Mouse (Mus musculus): ENCODE results near the gene Cth.
A peak's percentile ranks its signal among the peaks of the same experiment; 100 is the strongest.
"Not testable (repeated sequence)": the region's sequence is repeated elsewhere in the genome, so short reads cannot be mapped to it uniquely, and the experiment has no call there.

Cth gene

DNA sequence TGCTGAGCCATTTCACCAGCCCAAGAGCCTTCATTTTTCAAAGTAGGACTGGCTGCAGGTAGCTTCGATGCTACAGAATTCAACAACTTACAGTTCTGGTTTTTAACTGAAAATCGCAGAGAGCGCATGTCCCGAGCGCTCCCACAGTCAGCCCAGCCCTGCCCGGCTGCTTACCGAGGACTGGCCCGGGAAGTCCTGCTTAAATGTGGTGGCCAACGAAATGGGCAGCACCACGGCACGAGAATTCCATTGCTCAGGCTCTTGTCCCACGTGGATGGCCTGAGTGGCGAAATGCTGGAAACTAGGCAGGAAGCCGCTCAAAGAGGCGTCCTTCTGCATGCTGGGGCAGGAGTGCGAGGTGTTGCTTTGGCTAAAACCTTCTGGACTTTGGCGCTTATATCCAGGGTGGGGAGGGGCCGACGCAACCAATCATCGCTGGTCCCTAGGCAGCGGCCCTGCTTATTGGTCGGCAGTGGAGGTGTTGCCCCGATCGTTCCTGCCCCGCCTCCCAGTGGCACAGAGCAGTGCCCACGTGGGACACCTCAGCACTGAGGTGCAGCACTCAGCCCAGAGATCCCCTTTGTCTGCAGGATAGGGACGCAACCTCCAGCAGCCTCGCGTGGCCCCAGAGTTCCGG lies at the start of gene Cth:
Gene Cth, minus strand, starts transcription at position 386 of the 637 bp plus-strand sequence.
- DNase-seq (ENCODE audit: low read depth in 2 of 2, low spot score in 2 of 2) = no peak

DNA sequence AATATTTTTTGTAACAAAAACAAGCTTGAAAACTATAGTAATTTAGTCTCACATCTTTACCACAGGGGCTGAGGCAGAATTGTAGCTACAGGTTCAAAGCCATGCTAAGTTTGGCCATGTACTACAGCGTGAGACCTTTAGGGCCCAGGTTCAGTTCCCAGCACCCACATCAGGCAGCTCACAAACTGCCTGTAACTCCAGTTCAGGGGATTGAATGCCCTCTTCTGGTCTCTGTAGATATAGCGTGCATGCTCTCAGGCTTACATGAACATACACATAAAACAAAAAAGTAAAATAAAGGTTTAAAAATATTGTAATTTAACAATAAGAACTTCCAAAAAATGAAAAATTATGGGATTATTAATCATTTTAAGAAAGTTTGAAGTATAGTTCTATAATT lies 48.4 kb upstream of the Cth start:
- no peak for DNase-seq (ENCODE audit: low read depth in 2 of 2, low spot score in 2 of 2)

DNA sequence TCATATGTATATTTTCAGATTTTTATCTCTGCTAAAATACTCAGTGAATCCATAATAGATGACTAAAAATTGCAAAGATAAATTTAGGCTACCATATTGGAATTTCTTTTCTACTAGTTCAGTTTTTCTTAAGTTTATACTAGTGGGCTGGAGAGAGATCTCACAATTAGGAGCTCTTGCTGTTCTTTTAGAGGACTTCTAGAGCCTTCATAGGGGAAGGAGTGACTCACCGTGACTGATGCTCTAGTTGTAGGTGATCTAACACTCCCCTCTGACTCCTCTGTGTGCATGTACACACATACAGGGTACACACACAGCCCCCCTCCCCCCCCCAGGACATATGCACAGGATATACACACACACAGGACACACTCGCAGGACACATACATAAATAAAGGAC lies 46.3 kb upstream of the Cth start:
- no peak for DNase-seq (ENCODE audit: low read depth in 2 of 2, low spot score in 2 of 2)

DNA sequence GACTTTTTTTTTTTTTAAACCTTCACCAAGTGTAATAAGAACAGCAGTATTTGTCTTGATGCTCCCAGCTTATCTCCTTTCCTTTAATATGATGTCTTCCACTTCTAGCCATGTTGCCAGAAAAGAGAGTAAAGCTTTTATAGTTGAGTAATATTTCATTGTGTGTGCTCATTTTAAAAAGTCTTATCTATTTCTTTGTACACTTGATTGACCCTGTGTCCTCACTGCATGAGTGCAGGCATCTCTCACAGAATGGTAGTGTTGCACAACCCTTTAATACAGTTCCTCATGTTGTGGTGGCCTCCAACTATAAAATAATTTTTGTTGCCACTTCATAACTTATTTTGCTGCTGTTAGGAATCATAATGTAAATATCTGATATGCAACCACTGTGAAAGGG lies 32.4 kb upstream of the Cth start:
- no peak for DNase-seq (ENCODE audit: low read depth in 2 of 2, low spot score in 2 of 2)

DNA sequence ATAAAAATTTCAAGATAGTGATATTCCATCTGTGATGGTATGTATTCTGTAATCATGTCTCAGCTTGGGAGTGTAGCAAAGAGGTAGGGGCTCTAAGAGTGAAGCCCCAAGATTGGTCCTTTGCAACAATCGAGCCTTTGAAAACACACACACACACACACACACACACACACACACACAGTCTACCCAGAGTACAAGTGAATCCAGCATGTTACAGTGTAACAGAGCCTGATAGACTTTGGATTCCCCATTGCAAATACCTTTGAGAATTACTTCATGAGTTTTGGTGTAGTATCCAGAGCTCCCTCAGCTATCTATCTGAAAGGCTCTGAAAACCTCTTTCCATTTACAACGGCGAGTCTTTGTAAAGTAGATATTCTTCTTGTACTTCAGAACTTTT lies 31.3 kb upstream of the Cth start:
- DNase-seq (ENCODE audit: low read depth in 2 of 2, low spot score in 2 of 2) = no peak

DNA sequence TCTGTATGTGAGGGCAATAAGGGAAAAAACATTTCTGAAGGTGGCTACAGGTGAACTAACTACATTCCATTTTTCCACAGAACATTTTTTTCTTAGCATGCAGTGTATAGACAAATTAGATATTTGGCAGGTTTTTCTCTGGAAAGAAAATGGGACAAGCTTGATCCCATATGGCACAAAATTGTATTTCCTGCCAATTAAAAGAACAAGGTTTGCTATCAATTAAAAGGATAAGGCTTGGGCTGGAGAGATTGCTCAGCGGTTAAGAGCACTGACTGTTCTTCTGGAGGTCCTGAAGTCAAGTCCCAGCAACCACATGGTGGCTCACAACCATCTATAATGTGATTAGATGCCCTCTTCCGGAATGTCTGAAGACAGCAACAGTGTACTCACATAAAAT lies 30.6 kb upstream of the Cth start:
- DNase-seq (ENCODE audit: low read depth in 2 of 2, low spot score in 2 of 2) = no peak

DNA sequence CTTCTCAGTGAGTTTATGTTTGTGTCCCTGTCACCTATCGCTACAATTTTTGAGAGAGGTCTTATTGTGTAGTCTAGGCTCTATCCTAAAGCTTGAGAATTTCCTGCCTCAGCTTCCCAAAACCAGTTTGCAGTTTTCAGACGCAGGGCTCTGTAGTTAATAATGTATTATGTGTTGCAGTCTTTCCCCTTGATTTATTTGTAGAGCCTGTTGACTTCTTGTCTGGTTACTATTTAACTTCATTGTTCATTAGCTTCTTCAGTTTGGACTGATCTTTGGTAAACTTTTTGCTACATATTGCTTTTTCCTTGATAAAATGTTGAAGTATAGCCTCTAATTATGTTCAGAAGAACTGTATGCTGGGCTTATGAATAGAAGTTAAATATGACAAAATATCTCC lies 27.8 kb upstream of the Cth start:
- no peak for DNase-seq (ENCODE audit: low read depth in 2 of 2, low spot score in 2 of 2)

DNA sequence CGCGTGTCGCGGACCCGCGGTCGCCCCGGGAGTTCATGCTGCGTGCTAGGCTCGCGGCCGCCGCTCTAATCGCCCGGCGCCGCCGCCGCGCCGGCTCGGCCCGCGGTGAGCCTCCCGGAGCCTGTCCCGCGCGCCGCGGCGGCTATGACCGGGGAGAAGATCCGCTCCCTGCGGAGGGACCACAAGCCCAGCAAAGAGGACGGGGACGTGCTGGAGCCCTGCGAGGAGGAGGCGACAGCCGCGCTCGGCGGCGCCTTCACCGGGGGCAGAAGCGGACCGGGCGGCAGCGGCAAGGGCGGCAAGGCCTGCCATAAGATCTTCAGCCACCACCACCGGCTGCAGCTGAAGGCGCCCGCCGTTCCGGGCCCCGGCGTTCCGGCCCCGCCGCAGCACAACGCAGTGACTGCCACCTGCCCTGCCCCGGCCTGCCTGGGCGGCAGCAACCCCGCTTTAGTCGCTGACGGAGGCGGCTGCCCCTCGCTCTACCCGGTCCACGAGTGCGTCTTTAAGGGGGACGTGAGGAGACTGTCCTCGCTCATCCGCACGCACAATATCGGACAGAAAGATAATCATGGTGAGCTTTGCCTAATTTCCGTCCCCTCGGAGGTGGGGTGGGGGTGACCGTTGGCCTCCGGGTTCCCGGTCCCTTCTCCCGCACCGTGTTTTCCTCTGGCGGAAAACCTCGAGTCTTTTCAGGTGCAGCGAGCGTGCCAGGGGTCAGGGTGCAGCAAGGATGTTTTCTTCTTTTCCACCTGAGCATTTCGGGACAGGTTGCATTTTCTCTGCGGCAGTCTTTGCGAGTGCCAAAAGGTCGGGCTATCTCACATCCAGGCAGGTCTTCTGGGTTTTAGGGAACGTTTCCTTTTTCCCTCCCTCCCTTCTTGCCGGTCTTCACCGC lies 22.8 kb upstream of the Cth start:
- DNase-seq (ENCODE audit: low read depth in 2 of 2, low spot score in 2 of 2) = peak in 1 of 2 experiments; percentile 40

DNA sequence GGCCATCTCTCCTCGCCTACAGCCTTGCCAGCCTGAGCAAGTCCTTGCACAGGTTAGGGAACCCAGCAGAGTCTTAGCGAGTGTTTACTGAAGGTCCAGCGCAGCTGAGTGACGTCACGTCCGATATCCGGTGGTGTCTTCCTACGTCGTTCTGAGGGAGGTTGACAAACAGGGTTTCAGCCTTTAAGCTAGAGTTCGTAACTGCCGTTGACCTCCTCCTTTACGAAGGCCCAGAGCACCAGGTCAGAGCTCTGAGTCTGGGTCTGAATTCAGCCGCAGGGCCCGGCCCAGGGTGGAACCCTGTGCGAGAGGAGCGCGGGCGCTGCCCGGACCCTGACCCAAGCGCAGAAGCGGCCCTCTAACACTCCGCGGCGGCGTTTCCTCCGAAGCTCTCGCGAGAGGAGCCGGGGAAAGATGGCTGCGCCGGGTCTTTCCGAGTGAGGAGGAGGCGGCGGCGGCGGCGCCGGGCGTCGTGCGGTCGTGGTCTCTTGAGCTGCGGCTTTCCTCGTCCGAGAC lies 22.0 kb upstream of the Cth start, which contains the start of gene Ankrd13c:
Gene Ankrd13c, plus strand, starts transcription at position 397 of the 516 bp plus-strand sequence.
- DNase-seq (ENCODE audit: low read depth in 2 of 2, low spot score in 2 of 2) = peak; percentile 84 to 90

DNA sequence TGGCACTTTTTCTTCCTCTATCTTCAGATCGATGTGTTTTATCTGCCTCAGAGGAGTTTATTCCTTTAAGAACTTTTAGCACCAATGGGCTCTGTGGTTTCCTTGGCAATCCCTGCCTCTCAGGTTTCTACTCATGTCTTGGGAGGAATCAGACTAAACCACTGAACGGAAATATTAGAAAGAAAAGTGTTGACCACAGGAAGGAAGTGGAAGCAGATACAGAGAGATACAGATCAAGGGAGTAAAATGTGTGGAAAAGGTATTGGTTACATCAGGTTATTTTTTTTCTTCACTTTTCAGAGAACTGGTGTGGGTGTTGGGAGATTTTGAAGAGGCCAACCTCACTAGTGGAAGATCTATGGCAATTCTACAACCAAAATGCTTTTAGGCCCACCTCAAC lies 13.7 kb upstream of the Cth start:
- peak; percentile 13 to 39 for DNase-seq (ENCODE audit: low read depth in 2 of 2, low spot score in 2 of 2)

DNA sequence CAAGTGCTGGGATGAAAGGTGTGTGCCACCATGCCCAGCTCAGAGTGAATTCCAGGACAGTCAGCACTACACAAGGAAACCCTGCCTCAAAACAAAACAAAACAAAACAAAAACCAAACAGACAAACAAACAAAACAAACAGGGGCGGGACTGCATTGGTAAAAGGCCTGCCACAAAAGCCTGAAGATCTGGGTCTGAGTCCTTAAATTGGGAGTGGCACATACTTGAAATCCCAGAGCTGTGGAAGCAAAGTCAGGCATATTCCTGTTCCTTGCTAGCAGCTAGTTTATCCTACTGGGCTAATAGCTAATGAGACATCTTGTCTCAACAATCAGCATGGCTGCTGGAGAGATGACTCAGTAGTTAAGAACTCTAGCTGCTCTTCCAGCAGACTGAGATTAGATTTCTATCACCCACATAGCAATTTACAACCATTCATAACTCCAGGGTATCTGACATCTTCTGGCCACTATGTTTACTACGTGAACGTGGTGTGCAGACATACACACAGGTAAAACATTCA lies 9.5 kb upstream of the Cth start:
- DNase-seq (ENCODE audit: low read depth in 2 of 2, low spot score in 2 of 2) = no peak

DNA sequence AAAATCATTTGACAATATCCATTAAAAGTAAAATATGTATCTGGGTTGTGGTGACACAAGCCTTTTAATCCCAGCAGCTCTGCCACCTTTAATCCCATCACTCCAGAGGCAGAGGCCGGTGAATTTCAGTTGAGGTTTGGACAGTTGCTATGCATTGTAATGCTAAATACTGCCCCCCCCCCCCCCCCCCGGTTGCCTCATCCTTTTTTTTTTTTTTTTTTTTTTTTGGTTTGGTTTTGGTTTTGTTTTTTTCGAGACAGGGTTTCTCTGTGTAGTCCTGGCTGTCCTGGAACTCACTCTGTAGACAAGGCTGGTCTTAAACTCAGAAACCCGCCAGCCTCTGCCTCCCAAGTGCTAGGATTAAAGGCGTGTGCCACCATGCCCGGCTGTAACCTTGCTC lies 8.3 kb upstream of the Cth start:
- DNase-seq (ENCODE audit: low read depth in 2 of 2, low spot score in 2 of 2) = not testable (repeated sequence)

DNA sequence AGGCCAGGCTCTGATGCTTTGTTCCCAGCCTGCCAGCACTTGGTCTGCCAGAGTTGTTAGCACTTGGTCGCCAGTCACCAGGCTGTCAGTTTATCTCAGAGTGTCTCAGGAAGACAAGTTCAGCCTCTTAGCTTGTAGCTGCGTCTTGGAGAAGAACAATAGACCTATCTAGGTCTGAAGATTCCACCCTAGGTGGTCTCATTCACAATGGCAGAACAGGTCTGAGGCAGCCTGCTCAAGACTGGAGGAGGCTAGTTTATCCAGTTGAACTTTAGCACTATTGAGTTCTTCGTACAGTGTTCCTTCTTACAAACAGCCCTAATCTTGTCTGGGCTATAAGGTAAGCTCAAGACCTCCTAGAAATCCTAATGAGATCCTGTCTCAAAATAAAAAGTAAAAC lies 7.2 kb upstream of the Cth start:
- no peak for DNase-seq (ENCODE audit: low read depth in 2 of 2, low spot score in 2 of 2)

DNA sequence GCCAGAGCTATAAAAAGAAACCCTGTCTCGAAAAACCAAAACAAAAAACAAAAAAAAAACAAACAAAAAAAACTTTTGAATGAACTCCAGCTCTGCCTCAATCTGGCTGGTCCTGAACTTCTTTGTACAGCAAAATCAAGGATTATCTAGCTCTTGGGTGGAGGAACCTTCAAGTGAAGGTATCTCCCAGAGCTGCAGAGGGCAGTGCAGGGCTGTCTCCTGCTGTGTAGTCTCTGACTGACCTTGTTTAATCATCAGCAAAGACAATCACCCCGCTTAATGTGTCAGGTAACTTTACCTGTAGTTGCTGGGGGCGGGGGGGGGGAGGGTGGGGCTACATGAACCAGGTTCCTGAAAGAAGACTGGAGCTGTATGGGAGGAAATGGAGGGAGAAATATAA lies 6.7 kb upstream of the Cth start:
- no peak for DNase-seq (ENCODE audit: low read depth in 2 of 2, low spot score in 2 of 2)

DNA sequence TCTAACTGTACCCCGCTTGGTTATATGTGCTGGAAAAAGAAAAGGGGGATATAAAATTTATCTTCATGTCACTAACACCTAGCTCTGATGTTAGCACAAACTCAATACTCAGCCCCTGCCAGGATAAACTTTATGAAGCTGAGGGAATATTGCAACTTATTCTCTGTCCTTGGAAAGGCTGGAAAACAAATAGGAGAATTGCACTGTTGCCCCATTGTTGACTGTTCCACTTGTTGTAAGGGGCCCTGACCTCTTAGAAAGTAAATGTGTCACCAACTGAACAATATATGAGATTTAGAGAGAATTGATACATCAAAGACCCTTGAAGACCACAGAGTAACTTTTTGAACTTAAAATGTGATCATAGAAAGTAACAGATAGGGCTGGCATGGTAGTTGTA lies 4.5 kb upstream of the Cth start:
- no peak for DNase-seq (ENCODE audit: low read depth in 2 of 2, low spot score in 2 of 2)

DNA sequence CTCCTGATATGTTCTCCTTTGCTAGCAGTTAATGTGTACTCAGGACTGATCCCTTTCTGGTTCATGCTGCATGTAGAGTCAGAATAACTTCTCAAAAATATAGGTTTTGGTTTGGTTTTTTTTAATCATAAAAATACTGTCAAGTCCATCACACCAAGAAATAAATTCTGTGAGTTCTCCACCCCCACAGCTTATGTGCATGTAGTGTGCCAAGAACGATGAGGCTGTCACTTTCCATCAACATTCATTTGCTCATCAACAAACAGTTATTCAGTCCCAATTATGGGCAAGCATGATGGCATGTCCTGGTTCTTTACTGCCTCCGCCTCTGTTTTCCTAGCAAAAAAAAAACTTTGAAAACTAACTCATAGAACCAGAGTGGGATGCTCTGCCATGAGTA lies 3.9 kb upstream of the Cth start:
- DNase-seq (ENCODE audit: low read depth in 2 of 2, low spot score in 2 of 2) = no peak

DNA sequence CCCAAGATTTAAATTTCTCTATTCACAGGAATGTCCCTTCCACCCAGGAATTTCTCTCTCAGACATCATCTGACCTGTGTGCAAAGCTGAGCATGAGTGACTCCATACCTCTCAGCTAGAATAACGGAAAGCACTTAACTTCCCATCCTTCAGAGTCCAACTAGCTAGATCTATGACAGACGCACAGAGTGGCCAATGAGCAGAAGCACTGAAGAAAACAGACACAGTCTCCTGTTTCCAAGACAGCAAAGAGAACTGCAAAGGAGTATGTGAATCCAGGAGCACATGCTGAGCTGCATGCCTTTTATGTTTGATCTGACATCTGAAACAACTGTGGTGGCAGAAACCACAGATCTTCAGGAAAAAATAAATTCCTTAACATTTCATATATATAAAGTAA lies 1.9 kb upstream of the Cth start:
- DNase-seq (ENCODE audit: low read depth in 2 of 2, low spot score in 2 of 2) = no peak

DNA sequence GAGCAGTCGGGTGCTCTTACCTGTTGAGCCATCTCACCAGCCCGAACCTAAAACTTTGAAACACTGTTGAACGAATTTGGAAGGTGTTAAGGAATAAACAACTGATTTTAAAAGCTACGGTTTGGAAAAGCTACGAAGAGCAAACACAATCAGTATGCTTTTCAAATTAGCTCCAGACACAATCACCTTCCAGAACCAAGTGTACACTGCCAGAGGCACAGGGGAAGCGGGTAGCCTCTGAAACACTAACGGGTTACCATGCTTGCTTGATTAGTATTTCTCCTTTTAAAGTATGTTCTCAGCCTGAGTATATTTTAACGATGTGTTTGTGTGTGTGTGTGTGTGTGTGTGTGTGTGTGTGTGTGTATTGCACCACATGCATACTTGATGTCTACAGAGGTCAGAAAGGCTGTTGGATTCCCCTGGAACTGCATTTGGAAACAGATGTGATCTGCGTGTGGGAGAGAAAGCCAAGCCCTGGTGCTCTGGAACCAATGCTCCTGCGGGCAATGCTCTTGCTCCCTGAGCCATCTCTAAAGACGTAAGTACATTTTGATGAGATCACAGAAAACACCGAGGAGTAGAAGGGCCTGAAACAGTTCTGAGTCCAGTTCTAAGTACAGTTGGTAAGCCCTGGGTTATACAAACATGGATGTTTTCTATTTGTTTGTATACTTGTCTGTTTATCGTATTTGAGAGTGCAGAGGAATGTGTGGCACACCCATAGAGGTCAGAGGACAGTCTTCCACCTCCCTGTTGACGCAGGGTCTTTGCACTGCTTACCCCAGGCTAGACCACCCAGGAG lies 1.0 kb upstream of the Cth start:
- DNase-seq (ENCODE audit: low read depth in 2 of 2, low spot score in 2 of 2) = no peak

DNA sequence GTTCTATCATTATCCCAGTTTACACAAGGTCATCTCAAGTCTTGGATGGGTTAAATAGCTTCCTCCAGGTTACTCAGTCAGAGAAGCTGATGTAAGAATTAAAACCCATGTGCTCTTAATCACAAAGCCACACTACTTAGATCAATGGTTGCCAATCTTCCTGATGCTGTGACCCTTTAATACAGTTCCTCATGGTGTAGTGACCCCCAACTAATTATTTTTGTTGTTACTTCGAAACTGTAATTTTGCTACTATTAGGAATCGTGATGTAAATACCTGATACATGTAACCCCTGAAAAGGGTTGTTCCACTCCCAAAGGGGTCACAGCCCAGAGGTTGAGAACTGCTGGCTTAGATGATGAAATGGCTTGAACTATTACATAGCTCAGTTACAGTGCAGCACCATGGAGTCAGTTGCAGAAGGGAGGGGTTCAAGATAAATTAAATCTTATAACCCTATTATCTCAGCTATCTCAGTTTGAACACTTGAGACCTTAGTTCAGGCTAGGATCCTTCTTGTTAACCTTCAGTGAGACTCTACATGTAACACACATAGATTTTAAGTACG lies 1.5 kb downstream of the Cth start:
- no peak for DNase-seq (ENCODE audit: low read depth in 2 of 2, low spot score in 2 of 2)

DNA sequence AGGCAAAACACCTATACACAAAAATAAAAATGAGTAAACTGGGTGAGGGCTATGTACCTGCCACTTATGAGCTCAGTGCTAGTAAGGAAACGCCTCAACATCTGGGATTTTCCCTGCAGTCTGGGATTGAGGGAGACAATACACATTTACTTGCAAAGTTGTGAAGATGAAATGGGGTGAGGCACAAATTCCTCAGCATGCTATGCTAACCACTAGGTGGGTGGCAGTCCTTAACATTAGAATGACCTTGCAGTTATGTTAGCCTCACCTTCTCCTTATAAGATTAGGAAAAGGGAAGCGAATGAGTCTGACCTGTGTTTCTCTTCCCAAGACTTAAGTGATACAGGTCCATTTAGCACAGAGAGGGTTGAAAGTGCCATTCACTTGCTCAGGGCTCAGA lies 3.5 kb downstream of the Cth start:
- no peak for DNase-seq (ENCODE audit: low read depth in 2 of 2, low spot score in 2 of 2)

DNA sequence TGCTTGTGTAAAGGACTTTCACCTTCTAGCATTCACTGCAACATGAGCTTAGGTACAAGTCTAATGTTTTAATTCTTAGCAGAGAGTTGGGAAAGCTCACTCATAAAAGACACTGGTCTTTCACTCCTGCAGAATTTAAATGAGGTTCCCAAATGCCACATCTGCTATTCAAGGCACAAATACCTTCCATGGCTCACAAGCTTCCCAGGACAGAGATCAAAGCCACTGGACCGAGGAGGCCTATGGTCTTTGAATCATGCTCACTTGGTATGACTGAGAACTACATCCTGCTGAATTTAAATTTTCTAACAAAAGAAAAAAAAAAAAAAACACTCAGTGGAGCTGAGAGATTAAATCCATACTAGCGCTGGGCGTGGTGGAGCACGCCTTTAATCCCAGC lies 8.5 kb downstream of the Cth start:
- no peak for DNase-seq (ENCODE audit: low read depth in 2 of 2, low spot score in 2 of 2)
